In genomic region chr4:32305036-32305615, GRCm38 (mm10) we compare ENCODE assay signal across 7 mouse cellular contexts.
DNase-seq lines count a peak whose midpoint lies in the region; ATAC-seq lines count a peak whose summit lies in the region.

No protein-coding gene starts in this region.

- no peak overlapping the region for H3K4me3 ChIP-seq in lung, embryonic 15.5 days
- H3K4me3 ChIP-seq in forebrain, embryonic 14.5 days (ENCODE audit: low read depth, low read length), result no peak overlapping the region
- H3K4me3 ChIP-seq in limb, embryonic 10.5 days, result no peak overlapping the region
- H3K4me3 ChIP-seq in stomach, embryonic 15.5 days (replicated peaks), result no peak overlapping the region; the same call in 1 of the 2 replicates

- peak overlapping the region; percentile 95 for H3K27ac ChIP-seq in lung, embryonic 15.5 days
- H3K27ac ChIP-seq in forebrain, embryonic 14.5 days (ENCODE audit: low read depth, low read length), result peak overlapping the region; percentile 44; the same call in 1 of the 2 replicates
- H3K27ac ChIP-seq in limb, embryonic 10.5 days, result peak overlapping the region; percentile 85
- peak overlapping the region; percentile 94 for H3K27ac ChIP-seq in stomach, embryonic 15.5 days

- no peaks in the 10 kb centered on the region for H3K27me3 ChIP-seq in lung, embryonic 15.5 days
- no peaks in the 10 kb centered on the region for H3K27me3 ChIP-seq in forebrain, embryonic 14.5 days (replicated peaks; ENCODE audit: control insufficient read depth, insufficient read depth, low read length)
- no peaks in the 10 kb centered on the region for H3K27me3 ChIP-seq in limb, embryonic 10.5 days (ENCODE audit: low read depth, poor library complexity, severe bottlenecking)
- H3K27me3 ChIP-seq in stomach, embryonic 15.5 days (replicated peaks), result no peaks in the 10 kb centered on the region

- no peak for DNase-seq in lung, postnatal 14 days
- peak; percentile 44 for DNase-seq in forebrain, embryonic 14.5 days (ENCODE audit: low spot score)
- DNase-seq in limb, embryonic 10.5 days (ENCODE audit: low spot score), result no peak
- no peak for DNase-seq in thymus, postnatal 14 days
- DNase-seq in right cerebral cortex, postnatal 4 days, result no peak

- H3K9me3 ChIP-seq in lung, embryonic 15.5 days, result no peaks in the 10 kb centered on the region
- H3K9me3 ChIP-seq in forebrain, embryonic 14.5 days (replicated peaks; ENCODE audit: control insufficient read depth, low read length), result no peaks in the 10 kb centered on the region
- no peaks in the 10 kb centered on the region for H3K9me3 ChIP-seq in limb, embryonic 10.5 days (replicated peaks)
- no peaks in the 10 kb centered on the region for H3K9me3 ChIP-seq in stomach, embryonic 15.5 days

- H3K4me2 ChIP-seq in lung, embryonic 15.5 days, result peak overlapping the region; percentile 56
- H3K4me2 ChIP-seq in forebrain, embryonic 14.5 days (ENCODE audit: low read length), result peak overlapping the region; percentile 23
- H3K4me2 ChIP-seq in stomach, embryonic 15.5 days, result peak overlapping the region; percentile 27

- WGBS in lung, embryonic 15.5 days, result 23% methylated on average over 18 of the region's 18 CpGs
- 54% methylated on average over 18 of the region's 18 CpGs for WGBS in forebrain, embryonic 14.5 days
- WGBS in limb, embryonic 10.5 days, result 84% methylated on average over 18 of the region's 18 CpGs
- WGBS in stomach, embryonic 15.5 days, result 45% methylated on average over 18 of the region's 18 CpGs

- no peak for ATAC-seq in lung, embryonic 15.5 days (ENCODE audit: borderline replicate concordance, extremely low read depth, low FRiP score, low TSS enrichment)
- ATAC-seq in forebrain, embryonic 14.5 days, result no peak
- no peak for ATAC-seq in stomach, embryonic 15.5 days (ENCODE audit: insufficient read depth, low FRiP score, low read depth)

- H3K36me3 ChIP-seq in lung, embryonic 15.5 days, result no peaks in the 10 kb centered on the region
- 0 out of 2 replicates have a peak, but pooled peaks cover 3% of the 10 kb centered on the region for H3K36me3 ChIP-seq in forebrain, embryonic 14.5 days (ENCODE audit: control insufficient read depth, insufficient read depth, low read length)
- peaks cover 19% of the 10 kb centered on the region for H3K36me3 ChIP-seq in limb, embryonic 10.5 days
- no peaks in the 10 kb centered on the region for H3K36me3 ChIP-seq in stomach, embryonic 15.5 days

- peaks cover 75% of the 10 kb centered on the region for H3K4me1 ChIP-seq in lung, embryonic 15.5 days
- H3K4me1 ChIP-seq in forebrain, embryonic 14.5 days (ENCODE audit: control insufficient read depth, insufficient read depth, low read length), result peaks cover 48% of the 10 kb centered on the region
- H3K4me1 ChIP-seq in limb, embryonic 10.5 days, result peaks cover 68% of the 10 kb centered on the region
- peaks cover 41% of the 10 kb centered on the region for H3K4me1 ChIP-seq in stomach, embryonic 15.5 days

- H3K9ac ChIP-seq in lung, embryonic 15.5 days, result no peak overlapping the region
- 0 out of 2 replicates have a peak overlapping the region, but pooled peaks have one; percentile 40 for H3K9ac ChIP-seq in forebrain, embryonic 14.5 days (ENCODE audit: low read length)
- no peak overlapping the region for H3K9ac ChIP-seq in stomach, embryonic 15.5 days

Comparison
In these comparisons a context has a peak if more than half of its experiments do, and no peak if none do; other contexts are left out.
1. H3K27ac ChIP-seq: peak in every context shown above with its lines; median percentile 95 in lung, embryonic 15.5 days; 94 in stomach, embryonic 15.5 days; 85 in limb, embryonic 10.5 days; 44 in forebrain, embryonic 14.5 days.